Mouse (Mus musculus) CH12.LX (cell line): Measurements from ENCODE around the gene Tssk2. TPM values are rescaled to one million over a fixed set of nuclear protein-coding genes. Genes with fewer than 3 reads are reported as not detected.

Source experiments
- DNase-seq: peaks from one replicate; pipeline ENCODE4 v3.0.0-alpha.2; 2013; ENCODE audit errors: extremely low read depth
- H3K27ac ChIP-seq: 2 replicates; pipeline ENCODE4 v1.5.1; 2012; ENCODE audit warnings: low read depth, mild to moderate bottlenecking, control low read depth, moderate library complexity; ENCODE audit not compliant: insufficient read depth
- H3K27me3 ChIP-seq: replicated peaks from 2 replicates; pipeline ENCODE3; 2012; ENCODE audit warnings: inconsistent platforms
- H3K36me3 ChIP-seq, 2 experiments: replicated peaks in 1 of 2; 2 replicates each; pipeline versions ENCODE3 to v1.6.1; 2012; ENCODE audit warnings: inconsistent platforms in 1 of 2, low read length in 1 of 2, mild to moderate bottlenecking in 1 of 2, mixed read lengths in 1 of 2, moderate library complexity in 1 of 2; ENCODE audit not compliant: control insufficient read depth in 1 of 2, insufficient read depth in 1 of 2
- H3K4me1 ChIP-seq, 2 experiments: 2 replicates each; pipeline ENCODE4 v1.6.1; 2012; ENCODE audit warnings: inconsistent platforms in 1 of 2, moderate library complexity in 1 of 2; ENCODE audit not compliant: insufficient read depth in 2 of 2, control insufficient read depth in 1 of 2
- H3K4me2 ChIP-seq: 2 replicates; pipeline ENCODE4 v1.6.1; 2012; ENCODE audit warnings: low read depth, mild to moderate bottlenecking, control low read depth; ENCODE audit not compliant: poor library complexity, insufficient read depth, severe bottlenecking
- H3K4me3 ChIP-seq, 3 experiments: fragments of 150-350 bp in 1 of 3; sonication (generic) in 1 of 3; replicated peaks in 1 of 3; 2 replicates each; pipeline versions ENCODE3 to v1.5.1; 2011 to 2012; ENCODE audit warnings: low read depth in 2 of 3, low read length in 2 of 3, mild to moderate bottlenecking in 2 of 3, moderate library complexity in 2 of 3, control low read depth in 1 of 3, improper control_type of control experiment in 1 of 3, inconsistent platforms in 1 of 3, mixed read lengths in 1 of 3; ENCODE audit not compliant: poor library complexity in 1 of 3
- H3K79me2 ChIP-seq: replicated peaks from 2 replicates; pipeline ENCODE4 v1.6.1; 2012; ENCODE audit warnings: mild to moderate bottlenecking, moderate library complexity; ENCODE audit not compliant: control insufficient read depth, poor library complexity, insufficient read depth, severe bottlenecking; ENCODE audit errors: extremely low read depth
- H3K9ac ChIP-seq: 2 replicates; pipeline ENCODE4 v1.6.1; 2012; ENCODE audit warnings: low read depth, mild to moderate bottlenecking, control low read depth, moderate library complexity; ENCODE audit not compliant: insufficient read depth
- H3K9me3 ChIP-seq: replicated peaks from 2 replicates; pipeline ENCODE3; 2012; ENCODE audit warnings: low read length, inconsistent platforms, mixed read lengths
- CHD1 ChIP-seq: IDR thresholded peaks from 2 replicates; pipeline ENCODE4 v1.6.1; 2012; ENCODE audit warnings: low read depth, low read length, improper control_type of control experiment, inconsistent platforms
- CTCF ChIP-seq, 2 experiments: IDR thresholded peaks in 1 of 2; conservative IDR thresholded peaks in 1 of 2; 2 replicates each; pipeline ENCODE4 v1.5.1; 2011 to 2012; ENCODE audit warnings: low read depth in 2 of 2, low read length in 2 of 2, improper control_type of control experiment in 1 of 2, inconsistent platforms in 1 of 2, mild to moderate bottlenecking in 1 of 2, moderate library complexity in 1 of 2
- ELF1 ChIP-seq: IDR thresholded peaks from 2 replicates; pipeline ENCODE4 v1.6.1; 2014; ENCODE audit warnings: low read depth, mild to moderate bottlenecking, inconsistent platforms, low read length, improper control_type of control experiment
- ETS1 ChIP-seq: conservative IDR thresholded peaks from 2 replicates; pipeline ENCODE4 v1.6.1; 2012; ENCODE audit warnings: low read depth, mild to moderate bottlenecking, inconsistent platforms, low read length, improper control_type of control experiment, moderate library complexity
- JUND ChIP-seq: conservative IDR thresholded peaks from 2 replicates; pipeline ENCODE4 v1.6.1; 2011; ENCODE audit warnings: low read depth, low read length, improper control_type of control experiment
- KAT2A ChIP-seq: IDR thresholded peaks from 2 replicates; pipeline ENCODE4 v1.6.1; 2012; ENCODE audit warnings: low read length, improper control_type of control experiment, inconsistent platforms; ENCODE audit not compliant: insufficient replicate concordance
- MXI1 ChIP-seq: IDR thresholded peaks from 2 replicates; pipeline ENCODE4 v1.6.1; 2011; ENCODE audit warnings: mild to moderate bottlenecking, low read depth, low read length, improper control_type of control experiment
- MYC ChIP-seq: IDR thresholded peaks from 2 replicates; pipeline ENCODE4 v1.6.1; 2011; ENCODE audit warnings: low read depth, mild to moderate bottlenecking, improper control_type of control experiment, low read length
- NRF1 ChIP-seq: IDR thresholded peaks from 2 replicates; pipeline ENCODE4 v1.6.1; 2014; ENCODE audit warnings: low read depth, mild to moderate bottlenecking, inconsistent platforms, low read length, improper control_type of control experiment, moderate library complexity
- RCOR1 ChIP-seq: conservative IDR thresholded peaks from 2 replicates; pipeline ENCODE4 v1.6.1; 2012; ENCODE audit warnings: low read depth, mild to moderate bottlenecking, inconsistent platforms, low read length, improper control_type of control experiment
- SIN3A ChIP-seq: IDR thresholded peaks from 2 replicates; pipeline ENCODE4 v1.6.1; 2012; ENCODE audit warnings: low read length, improper control_type of control experiment, inconsistent platforms
- TBP ChIP-seq: conservative IDR thresholded peaks from 2 replicates; pipeline ENCODE4 v1.6.1; 2011; ENCODE audit warnings: low read depth, low read length, improper control_type of control experiment
- UBTF ChIP-seq: IDR thresholded peaks from 2 replicates; pipeline ENCODE4 v1.6.1; 2012; ENCODE audit warnings: low read depth, mild to moderate bottlenecking, inconsistent platforms, low read length, improper control_type of control experiment, moderate library complexity
- USF2 ChIP-seq: conservative IDR thresholded peaks from 2 replicates; pipeline ENCODE4 v1.6.1; 2011; ENCODE audit warnings: low read depth, low read length, improper control_type of control experiment
- ZNF384 ChIP-seq: IDR thresholded peaks from 2 replicates; pipeline ENCODE4 v1.6.1; 2012; ENCODE audit warnings: low read depth, low read length, improper control_type of control experiment, inconsistent platforms
- dilution Hi-C: fragments of 300-500 bp; cut with MboI; formaldehyde crosslinking; loops from 2 replicates; pipeline ENCODE4 v1.14.3; 2020; ENCODE audit warnings: low sequenced_read_pairs; ENCODE audit not compliant: extremely low pct_unique_long_range_greater_than_20kb, extremely low pct_ligation_motif_present
- in situ Hi-C: fragments of 300-500 bp; cut with MboI; formaldehyde crosslinking; loops from 3 replicates; pipeline ENCODE4 v1.14.3; 2019; ENCODE audit warnings: low sequenced_read_pairs, low pct_ligation_motif_present, low pct_unique_long_range_greater_than_20kb, mixed read lengths
- polyA plus RNA-seq: library from polyadenylated mRNA; unstranded; fragments of >175 nt; gene quantifications from 2 replicates; pipeline ENCODE4 v1.2.1, GENCODE M21; 2012; ENCODE audit warnings: low read depth; ENCODE audit not compliant: insufficient read length
- total RNA-seq, 2 experiments: library from RNA; depleted of rRNA; stranded (reverse); fragments of 300-350 nt in 1 of 2; fragments of >200 nt in 1 of 2; gene quantifications; 2 replicates each; pipeline ENCODE4 v1.2.3; 2012 to 2014

Gene Tssk2
- total and polyA plus RNA-seq, 3 experiments = 0.21 TPM; not detected in 2

GRCm38 (mm10) chr16:17892606-17893005 is 5.8 kb upstream of the Tssk2 start:
- no peak overlapping the region for H3K9ac ChIP-seq
- no peak for TF ChIP-seq MYC
- no peak for TF ChIP-seq ETS1
- no peak for TF ChIP-seq NRF1
- TF ChIP-seq, all 38 proteins: peak for 0
- dilution Hi-C loops = no loop called here
- Histone ChIP-seq H3K9me3 (no peaks in the 10 kb centered on the region), H3K27me3 (no peaks in the 10 kb centered on the region), H3K4me3 (no peak overlapping the region), H3K4me2 (no peak overlapping the region), H3K36me3 (peaks cover 0 to 10% of the 10 kb centered on the region in 2 experiments), H3K4me1 (peaks cover 7 to 21% of the 10 kb centered on the region in 2 experiments), H3K27ac (no peak overlapping the region), H3K79me2 (peaks cover 17% of the 10 kb centered on the region)
- no peak for DNase-seq
- in situ Hi-C loops = no loop called here

DNA sequence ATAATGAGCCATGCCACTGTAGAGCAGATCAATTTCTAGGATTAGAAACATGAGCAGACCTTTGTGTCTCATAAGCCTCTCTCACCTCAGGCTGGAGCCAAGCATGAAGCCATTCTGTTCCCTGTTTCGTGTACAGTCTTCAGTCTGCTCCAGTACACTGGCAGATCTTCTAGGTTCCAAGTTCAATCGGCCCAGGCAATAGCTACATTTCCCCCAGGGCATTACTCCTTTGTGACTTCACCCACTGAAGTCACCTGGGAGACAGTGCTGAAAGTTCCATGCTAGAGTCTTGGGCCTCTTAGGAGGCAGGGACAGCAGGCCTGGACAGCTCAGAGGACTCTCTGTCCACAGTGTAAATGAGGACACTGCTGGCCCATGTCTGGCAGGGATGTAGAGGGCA is 4.5 kb upstream of the Tssk2 start, which contains the start of gene Tssk1:
Gene Tssk1, plus strand, starts transcription at position 301 of the 400 bp plus-strand sequence.
- Histone ChIP-seq H3K79me2 (peaks cover 17% of the 10 kb centered on the region), H3K27ac (no peak within 1 kb of the TSS), H3K9me3 (no peaks in the 10 kb centered on the region), H3K36me3 (peaks cover 1 to 22% of the 10 kb centered on the region in 2 experiments), H3K4me3 (no peak within 1 kb of the TSS), H3K4me2 (no peak within 1 kb of the TSS), H3K9ac (no peak within 1 kb of the TSS), H3K4me1 (peaks cover 7 to 21% of the 10 kb centered on the region in 2 experiments), H3K27me3 (no peaks in the 10 kb centered on the region)
- dilution Hi-C loops = no loop called here
- TF ChIP-seq TBP (no peak), RCOR1 (no peak), MXI1 (no peak), KAT2A (no peak), JUND (no peak), CTCF (conservative IDR thresholded peaks at IDR 0.05 in 1 of 2, IDR thresholded peaks at IDR 0.05 in 1 of 2; ENCODE audit: low read depth in 2 of 2, low read length in 2 of 2) (no peak), MYC (no peak), SIN3A (no peak), ELF1 (no peak), USF2 (no peak), CHD1 (no peak), ZNF384 (no peak), UBTF (no peak)
- in situ Hi-C loops = no loop called here
- DNase-seq = no peak
